Mouse (Mus musculus) cerebellum, adult 9-11 months (tissue): Measurements from ENCODE around the gene Mylk3.

Experiments used
- DNase-seq: peaks from one replicate; pipeline ENCODE4 v3.0.0; 2022

The Mylk3 gene

GRCm38 (mm10) chr8:85311743-85312142 lies 74.4 kb downstream of the Mylk3 start:
- no peak for DNase-seq

GRCm38 (mm10) chr8:85308564-85308963 lies 77.6 kb downstream of the Mylk3 start:
- DNase-seq: no peak

- DNase-seq: no peak
Observed at GRCm38 (mm10) chr8:85303531-85303930, 82.6 kb downstream of the Mylk3 start.

- DNase-seq: no peak
Observed at GRCm38 (mm10) chr8:85302931-85303330, 83.2 kb downstream of the Mylk3 start.

- no peak for DNase-seq
Observed at GRCm38 (mm10) chr8:85301941-85302340, 84.2 kb downstream of the Mylk3 start.

- DNase-seq: peak; percentile 95
Observed at GRCm38 (mm10) chr8:85299434-85300077, 86.6 kb downstream of the Mylk3 start, which contains the start of the genes Orc6 and Vps35. Orc6 (plus strand) TSS chr8:85299632. Vps35 (minus strand) TSS chr8:85299802.

- no peak for DNase-seq
Observed at GRCm38 (mm10) chr8:85298600-85299433, 87.3 kb downstream of the Mylk3 start.

GRCm38 (mm10) chr8:85286846-85287245 lies 99.3 kb downstream of the Mylk3 start:
- DNase-seq: no peak
